Mouse (Mus musculus) forebrain, postnatal 0 days (tissue): ENCODE measurements around the gene Rabep1. TPM values are rescaled to one million over a fixed set of nuclear protein-coding genes. Genes with fewer than 3 reads are reported as not detected.

Source experiments
- ATAC-seq: fragments of 200-750 bp; cut with Nextera tagmentation; 2 replicates; pipeline ENCODE4 v1.8.0; 2017; ENCODE audit warnings: mild to moderate bottlenecking, moderate library complexity
- DNase-seq: peaks from one replicate; pipeline ENCODE4 v3.0.0-alpha.2; 2015
- H3K27ac ChIP-seq: fragments of 300-500 bp; sonication (generic); 2 replicates; pipeline ENCODE4 v1.5.1; 2014; ENCODE audit warnings: low read depth, mild to moderate bottlenecking, antibody characterized with exemption, low read length, moderate library complexity, mixed read lengths
- H3K27me3 ChIP-seq: fragments of 300-500 bp; sonication (generic); 2 replicates; pipeline ENCODE4 v1.6.1; 2014; ENCODE audit warnings: mild to moderate bottlenecking, low read length, mixed read lengths; ENCODE audit not compliant: insufficient read depth
- H3K36me3 ChIP-seq: fragments of 300-500 bp; sonication (generic); 2 replicates; pipeline ENCODE4 v1.6.1; 2014; ENCODE audit warnings: mild to moderate bottlenecking, moderate library complexity; ENCODE audit not compliant: insufficient read depth
- H3K4me1 ChIP-seq: fragments of 300-500 bp; sonication (generic); 2 replicates; pipeline ENCODE4 v1.6.1; 2014; ENCODE audit warnings: antibody characterized with exemption; ENCODE audit not compliant: insufficient read depth
- H3K4me2 ChIP-seq: fragments of 300-500 bp; sonication (generic); 2 replicates; pipeline ENCODE4 v1.6.1; 2014; ENCODE audit warnings: low read depth, mild to moderate bottlenecking, moderate library complexity
- H3K4me3 ChIP-seq: fragments of 300-500 bp; sonication (generic); 2 replicates; pipeline ENCODE4 v1.5.1; 2014; ENCODE audit warnings: low read depth, low read length, mixed read lengths
- H3K9ac ChIP-seq: fragments of 300-500 bp; sonication (generic); 2 replicates; pipeline ENCODE4 v1.6.1; 2014; ENCODE audit warnings: mild to moderate bottlenecking
- H3K9me3 ChIP-seq: fragments of 300-500 bp; sonication (generic); 2 replicates; pipeline ENCODE4 v1.6.1; 2016; ENCODE audit warnings: low read length
- CTCF ChIP-seq: sonication (generic); IDR thresholded peaks from 2 replicates; pipeline ENCODE4 v1.5.1; 2016; ENCODE audit warnings: antibody characterized with exemption, control low read depth, low read depth
- WGBS: fragments of 180-500 bp; shearing (Covaris S2); extraction: QIAGEN DNeasy Blood & Tissue Kit; methylation state at CpG from one replicate; pipeline ENCODE4 v1.1.7; 2014; 5-methylcytosine and 5-hydroxymethylcytosine counted together
- polyA plus RNA-seq: library from polyadenylated mRNA; unstranded; fragments of >200 nt; fragmentation: Nextera tagmentation; extraction: Ambion mirVana; gene quantifications from 2 replicates; pipeline ENCODE4 v1.2.1, GENCODE M21; 2015
- total RNA-seq: library from RNA; depleted of rRNA; stranded (reverse); fragments of >200 nt; gene quantifications from 2 replicates; pipeline ENCODE4 v1.2.3, GENCODE M21; 2014

The Rabep1 gene
- total and polyA plus RNA-seq, 2 experiments from 2014 or later = 103 to 109 TPM

DNA sequence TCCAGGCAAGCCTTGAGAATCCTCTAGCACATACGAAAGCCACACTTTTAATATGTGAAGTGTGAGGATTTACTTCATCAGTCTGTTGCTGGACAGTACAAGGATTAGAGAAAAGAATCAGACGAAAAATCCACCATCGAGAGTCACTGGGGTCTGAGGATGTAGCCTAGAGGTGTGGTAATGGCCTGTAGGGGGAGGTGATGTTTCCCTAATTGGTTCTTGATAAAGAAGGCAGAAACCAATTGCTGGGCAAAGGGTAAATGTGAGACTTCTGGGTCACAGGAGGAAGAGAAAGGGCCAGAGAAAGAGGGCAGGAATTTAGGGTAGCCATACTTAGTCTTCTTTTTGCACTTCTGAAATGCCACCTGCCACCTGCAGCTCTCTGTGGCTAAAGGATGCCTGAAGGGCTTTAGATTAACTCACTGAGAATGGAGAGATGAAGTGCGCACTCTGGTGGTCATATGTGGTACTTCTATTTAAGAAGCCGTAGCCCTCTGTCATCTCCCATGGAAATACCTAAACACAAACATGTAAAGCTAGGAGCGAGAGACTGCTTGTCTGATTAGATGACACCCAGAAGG lies 29.0 kb upstream of the Rabep1 start:
- Histone ChIP-seq H3K9ac (no peak overlapping the region), H3K27ac (no peak overlapping the region), H3K4me3 (no peak overlapping the region), H3K36me3 (no peaks in the 10 kb centered on the region), H3K4me2 (no peak overlapping the region), H3K27me3 (no peaks in the 10 kb centered on the region), H3K9me3 (no peaks in the 10 kb centered on the region), H3K4me1 (no peaks in the 10 kb centered on the region)
- peak; percentile 83 for TF ChIP-seq CTCF
- 21% methylated on average over 6 of the region's 6 CpGs for WGBS
- DNase-seq (peak; percentile 75), ATAC-seq (peak; percentile 42; the same call in 1 of the 2 replicates)

DNA sequence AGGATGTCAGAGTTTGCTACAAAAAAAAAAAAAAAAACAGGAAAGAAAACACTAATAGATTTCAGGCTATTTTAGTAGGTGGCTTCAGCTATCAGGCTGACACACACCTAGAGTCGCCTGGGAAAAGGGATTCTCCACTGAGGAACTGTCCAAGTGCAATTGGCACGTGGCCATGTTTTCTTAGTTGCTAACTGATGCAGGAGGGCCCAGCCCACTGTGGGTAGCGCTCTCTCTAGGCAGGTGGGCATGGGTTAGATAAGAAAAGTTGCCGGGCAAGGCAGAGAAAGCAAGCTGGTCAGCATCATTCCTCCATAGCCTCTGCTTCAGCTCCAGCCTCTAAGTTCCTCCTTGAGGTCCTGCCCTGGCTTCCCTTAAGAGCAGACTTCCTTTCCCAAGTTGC lies 27.8 kb upstream of the Rabep1 start:
- Histone ChIP-seq H3K9me3 (no peaks in the 10 kb centered on the region), H3K27me3 (no peaks in the 10 kb centered on the region), H3K9ac (no peak overlapping the region), H3K4me2 (no peak overlapping the region), H3K4me3 (no peak overlapping the region), H3K27ac (no peak overlapping the region), H3K4me1 (no peaks in the 10 kb centered on the region), H3K36me3 (no peaks in the 10 kb centered on the region)
- DNase-seq (no peak), ATAC-seq (no peak)
- WGBS = 72% methylated on average over 4 of the region's 4 CpGs
- no peak for TF ChIP-seq CTCF

GRCm38 (mm10) chr11:70820120-70820519 lies 24.5 kb upstream of the Rabep1 start:
- H3K27ac ChIP-seq = no peak overlapping the region
- no peaks in the 10 kb centered on the region for H3K36me3 ChIP-seq
- WGBS = 82% methylated on average over 8 of the region's 8 CpGs
- no peak overlapping the region for H3K4me2 ChIP-seq
- no peaks in the 10 kb centered on the region for H3K27me3 ChIP-seq
- no peak for TF ChIP-seq CTCF
- ATAC-seq (no peak), DNase-seq (no peak)
- no peak overlapping the region for H3K9ac ChIP-seq
- no peak overlapping the region for H3K4me3 ChIP-seq
- H3K4me1 ChIP-seq = no peaks in the 10 kb centered on the region
- no peaks in the 10 kb centered on the region for H3K9me3 ChIP-seq

DNA sequence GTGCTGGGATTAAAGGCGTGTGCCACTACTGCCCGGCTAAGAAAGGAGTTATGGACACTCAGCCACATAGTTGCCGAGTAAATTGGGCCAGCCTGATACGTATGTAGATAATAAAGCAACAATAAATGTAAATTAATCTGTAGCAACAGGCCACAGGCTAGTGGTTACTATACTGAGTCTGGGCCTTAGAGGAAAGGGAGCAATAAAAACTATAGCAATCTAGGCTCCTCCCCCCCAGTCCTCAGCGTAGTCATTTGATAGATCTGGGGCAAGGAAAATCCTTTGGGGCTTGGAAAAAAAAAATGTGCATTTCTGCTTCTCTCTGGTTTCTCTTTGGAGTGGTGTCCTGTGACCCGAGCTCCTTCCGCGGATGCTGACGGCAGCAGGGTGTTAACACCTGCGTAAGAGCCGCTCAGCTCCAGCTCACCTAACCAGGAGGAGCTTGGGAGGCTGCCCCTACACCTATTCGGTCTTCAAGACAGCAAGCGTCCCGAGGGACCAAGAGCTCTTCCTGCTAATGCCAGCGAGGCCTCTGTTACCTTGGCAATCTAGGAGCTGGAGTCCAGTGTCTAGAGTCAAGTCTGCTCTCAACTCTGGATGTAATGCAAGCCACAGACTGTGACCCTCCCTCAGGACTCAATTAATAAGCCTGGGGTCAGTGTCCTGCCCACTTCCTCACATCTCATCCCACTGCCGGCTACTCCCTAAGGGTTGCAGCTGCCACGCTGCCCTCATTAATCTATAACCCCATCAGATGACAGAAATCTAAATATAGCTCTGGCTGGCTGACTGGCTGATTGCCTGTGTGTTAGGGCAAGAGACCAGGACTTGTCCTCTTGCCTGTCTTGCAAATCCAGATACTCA lies 22.6 kb upstream of the Rabep1 start:
- no peaks in the 10 kb centered on the region for H3K27me3 ChIP-seq
- no peak for TF ChIP-seq CTCF
- DNase-seq (no peak), ATAC-seq (no peak)
- H3K9ac ChIP-seq = no peak overlapping the region
- H3K4me2 ChIP-seq = no peak overlapping the region
- H3K36me3 ChIP-seq = no peaks in the 10 kb centered on the region
- WGBS = 71% methylated on average over 17 of the region's 17 CpGs
- H3K9me3 ChIP-seq = no peaks in the 10 kb centered on the region
- H3K4me1 ChIP-seq = no peaks in the 10 kb centered on the region
- H3K27ac ChIP-seq = no peak overlapping the region
- H3K4me3 ChIP-seq = no peak overlapping the region

- Histone ChIP-seq H3K4me3 (no peak overlapping the region), H3K27ac (no peak overlapping the region), H3K4me1 (no peaks in the 10 kb centered on the region), H3K36me3 (no peaks in the 10 kb centered on the region), H3K9me3 (no peaks in the 10 kb centered on the region), H3K9ac (no peak overlapping the region), H3K27me3 (no peaks in the 10 kb centered on the region), H3K4me2 (no peak overlapping the region)
- WGBS = 90% methylated on average over 2 of the region's 2 CpGs
- ATAC-seq = no peak
- no peak for DNase-seq
- no peak for TF ChIP-seq CTCF
Measured at GRCm38 (mm10) chr11:70826207-70826606, 18.4 kb upstream of the Rabep1 start.

DNA sequence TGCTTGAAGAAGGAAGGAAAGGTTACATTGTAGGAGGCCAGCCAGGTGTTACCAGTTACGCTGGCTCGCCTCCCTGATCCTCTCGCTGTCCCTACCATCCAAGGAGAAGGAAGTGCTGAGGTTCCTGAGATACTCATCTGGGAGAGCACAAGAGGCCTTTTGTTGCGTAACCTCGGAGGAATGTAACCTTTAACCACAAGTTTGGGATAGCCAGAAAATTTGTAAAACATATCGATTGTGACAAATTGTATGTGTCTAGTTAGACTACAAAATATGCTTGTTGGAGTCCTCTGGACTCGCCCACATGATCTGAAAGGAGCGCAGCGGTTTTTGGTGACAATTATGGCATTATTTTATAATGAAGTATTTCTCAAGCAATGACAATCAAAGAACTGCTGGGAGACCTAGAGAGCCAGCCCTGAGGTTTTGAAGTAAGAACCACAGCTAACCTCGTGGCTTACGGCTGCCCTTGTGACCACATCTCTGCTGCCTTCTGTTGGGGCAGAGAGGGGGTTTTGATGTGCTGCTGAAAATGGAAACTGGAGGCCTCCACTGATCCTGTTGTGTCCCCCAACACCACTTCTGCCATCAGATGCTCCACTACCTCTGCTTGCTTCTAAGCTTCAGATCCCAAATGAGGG lies 15.5 kb upstream of the Rabep1 start:
- no peak for ATAC-seq
- TF ChIP-seq CTCF = no peak
- 91% methylated on average over 11 of the region's 11 CpGs for WGBS
- Histone ChIP-seq H3K9ac (no peak overlapping the region), H3K4me3 (no peak overlapping the region), H3K36me3 (no peaks in the 10 kb centered on the region), H3K27me3 (no peaks in the 10 kb centered on the region), H3K4me1 (no peaks in the 10 kb centered on the region), H3K4me2 (no peak overlapping the region), H3K27ac (no peak overlapping the region), H3K9me3 (no peaks in the 10 kb centered on the region)
- DNase-seq = no peak

DNA sequence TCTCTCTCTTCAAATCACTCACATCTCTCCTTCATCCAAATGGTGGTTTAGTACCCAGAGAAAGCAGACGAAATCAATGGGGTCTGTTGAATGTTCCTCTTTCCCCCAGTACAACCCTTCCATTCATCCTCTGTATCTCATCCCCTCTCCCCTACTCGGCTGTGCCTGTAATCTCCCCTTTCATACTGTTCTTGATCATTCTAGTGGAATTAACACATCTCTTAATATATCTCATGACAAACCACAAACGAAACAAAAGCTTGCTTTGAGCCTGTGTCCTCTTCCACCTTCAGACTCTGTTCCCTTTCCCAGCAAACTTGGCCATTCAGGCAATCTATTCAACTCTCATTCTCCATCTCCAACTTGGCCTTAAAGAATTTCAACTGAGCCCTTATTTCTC lies 13.4 kb upstream of the Rabep1 start:
- WGBS = 7% methylated on average over 3 of the region's 3 CpGs
- Histone ChIP-seq H3K27me3 (no peaks in the 10 kb centered on the region), H3K4me1 (no peaks in the 10 kb centered on the region), H3K36me3 (no peaks in the 10 kb centered on the region), H3K4me3 (no peak overlapping the region), H3K27ac (no peak overlapping the region), H3K4me2 (no peak overlapping the region), H3K9me3 (no peaks in the 10 kb centered on the region), H3K9ac (no peak overlapping the region)
- no peak for TF ChIP-seq CTCF
- ATAC-seq = no peak
- no peak for DNase-seq
